In genomic region chr16:10501865-10502264, GRCm38 (mm10) we compare ENCODE assay signal across 8 mouse cellular contexts. TPM values are rescaled to one million over a fixed set of nuclear protein-coding genes. Genes with fewer than 3 reads are reported as not detected.
DNase-seq lines count a peak whose midpoint lies in the region; ATAC-seq and TF ChIP-seq lines count a peak whose summit lies in the region.

No protein-coding gene starts in this region.

- no peak for DNase-seq in kidney, adult 9 months
- peak; percentile 77 for DNase-seq in adrenal gland, postnatal 14 days
- no peak for DNase-seq in T-cell, adult 2 months (ENCODE audit: low spot score)
- no peak for DNase-seq in left cerebral cortex, adult 2 months (ENCODE audit: extremely low spot score in 1 of 2, low spot score in 2 of 2)
- no peak for DNase-seq in left cerebral cortex, adult 11 months (ENCODE audit: low spot score)

- H3K27ac ChIP-seq in kidney, embryonic 15.5 days, result no peak overlapping the region
- no peak overlapping the region for H3K27ac ChIP-seq in left cerebral cortex, adult 2 months

- no peak overlapping the region for H3K4me2 ChIP-seq in kidney, embryonic 15.5 days

- H3K9ac ChIP-seq in kidney, embryonic 15.5 days, result no peak overlapping the region

- WGBS in kidney, embryonic 15.5 days, result 9% methylated on average over 8 of the region's 8 CpGs

- TF ChIP-seq CTCF in left cerebral cortex, adult 2 months (IDR thresholded peaks at IDR 0.05), result no peak

- H3K4me3 ChIP-seq in kidney, embryonic 15.5 days (replicated peaks), result no peak overlapping the region
- no peak overlapping the region for H3K4me3 ChIP-seq in left cerebral cortex, adult 2 months

- no peaks in the 10 kb centered on the region for H3K4me1 ChIP-seq in kidney, embryonic 15.5 days

- intact Hi-C loops in left cerebral cortex, adult 2 months (cut with DNase I), result no loop called here

- H3K36me3 ChIP-seq in kidney, embryonic 15.5 days, result no peaks in the 10 kb centered on the region

- H3K9me3 ChIP-seq in kidney, embryonic 15.5 days (replicated peaks), result no peaks in the 10 kb centered on the region

- ATAC-seq in kidney, embryonic 15.5 days (replicated peaks; ENCODE audit: low FRiP score), result peak; percentile 64; the same call in 1 of the 2 replicates
- ATAC-seq in granulocyte monocyte progenitor cell, adult 5-6 weeks (replicated peaks; ENCODE audit: poor library complexity, severe bottlenecking), result peak; percentile 74
- peak; percentile 50; the same call in 1 of the 2 replicates for ATAC-seq in megakaryocyte-erythroid progenitor cell, adult 5-6 weeks (replicated peaks; ENCODE audit: low FRiP score, low TSS enrichment, poor library complexity, severe bottlenecking)

- peaks cover 2% of the 10 kb centered on the region; the same call in 1 of the 2 replicates for H3K27me3 ChIP-seq in kidney, embryonic 15.5 days

RNA-seq across cellular contexts. Expression of gene Ciita, which starts 22.0 kb away (rescaled TPM):
- 0.49 and 1.0 TPM in 2 replicates for polyA plus RNA-seq in kidney, embryonic 15.5 days (2015; fragmentation: Nextera tagmentation; extraction: Ambion mirVana)
- 1.2 and 8.1 TPM in 2 replicates for total RNA-seq in adrenal gland, postnatal 14 days (2021)
- 2.3 TPM in 1 of 2 replicates, not detected in the other for total RNA-seq in granulocyte monocyte progenitor cell, adult 5-6 weeks (2014; fragmentation: Nextera tagmentation)
- total RNA-seq in granulocyte monocyte progenitor cell, adult 5-6 weeks (2017), result 0.09 and 0.52 TPM in 2 replicates
- 1.8 TPM in 1 of 2 replicates, not detected in the other for total RNA-seq in megakaryocyte-erythroid progenitor cell, adult 5-6 weeks (2014; fragmentation: Nextera tagmentation)
- 0.70 and 1.3 TPM in 2 replicates for total RNA-seq in megakaryocyte-erythroid progenitor cell, adult 5-6 weeks (2017)
- under 1 TPM in 1 of 2 experiments, not detected in 1; 0.18 TPM for total RNA-seq in left cerebral cortex, adult 2 months (2021)

RNA-seq across cellular contexts. Expression of gene Dexi, which starts 41.0 kb away (rescaled TPM):
- 18.4 and 18.5 TPM in 2 replicates for polyA plus RNA-seq in kidney, embryonic 15.5 days (2015; fragmentation: Nextera tagmentation; extraction: Ambion mirVana)
- 16.7 and 17.4 TPM in 2 replicates for total RNA-seq in adrenal gland, postnatal 14 days (2021)
- total RNA-seq in granulocyte monocyte progenitor cell, adult 5-6 weeks (2014; fragmentation: Nextera tagmentation), result 4.9 and 7.5 TPM in 2 replicates
- total RNA-seq in granulocyte monocyte progenitor cell, adult 5-6 weeks (2017), result 3.1 and 7.5 TPM in 2 replicates
- total RNA-seq in megakaryocyte-erythroid progenitor cell, adult 5-6 weeks (2014; fragmentation: Nextera tagmentation), result 12.5 and 13.2 TPM in 2 replicates
- total RNA-seq in megakaryocyte-erythroid progenitor cell, adult 5-6 weeks (2017), result 1.8 and 3.2 TPM in 2 replicates
- 10 to 100 TPM; 68.7 to 72.3 TPM for total RNA-seq in left cerebral cortex, adult 2 months (2021)

RNA-seq across cellular contexts. Expression of gene Clec16a, which starts 43.3 kb away (rescaled TPM):
- 34.7 and 35.0 TPM in 2 replicates for polyA plus RNA-seq in kidney, embryonic 15.5 days (2015; fragmentation: Nextera tagmentation; extraction: Ambion mirVana)
- 37.0 and 42.8 TPM in 2 replicates for total RNA-seq in adrenal gland, postnatal 14 days (2021)
- total RNA-seq in granulocyte monocyte progenitor cell, adult 5-6 weeks (2014; fragmentation: Nextera tagmentation), result 14.3 and 17.9 TPM in 2 replicates
- 15.2 and 19.6 TPM in 2 replicates for total RNA-seq in granulocyte monocyte progenitor cell, adult 5-6 weeks (2017)
- total RNA-seq in megakaryocyte-erythroid progenitor cell, adult 5-6 weeks (2014; fragmentation: Nextera tagmentation), result 13.2 and 20.9 TPM in 2 replicates
- total RNA-seq in megakaryocyte-erythroid progenitor cell, adult 5-6 weeks (2017), result 6.3 and 13.6 TPM in 2 replicates
- 100 to 1,000 TPM; 105 to 106 TPM for total RNA-seq in left cerebral cortex, adult 2 months (2021)

RNA-seq across cellular contexts. Expression of gene Tvp23a, which starts 54.7 kb away (rescaled TPM):
- polyA plus RNA-seq in kidney, embryonic 15.5 days (2015; fragmentation: Nextera tagmentation; extraction: Ambion mirVana), result 12.7 and 15.8 TPM in 2 replicates
- total RNA-seq in adrenal gland, postnatal 14 days (2021), result 1.6 and 2.3 TPM in 2 replicates
- not detected in 2 replicates for total RNA-seq in granulocyte monocyte progenitor cell, adult 5-6 weeks (2014; fragmentation: Nextera tagmentation)
- total RNA-seq in granulocyte monocyte progenitor cell, adult 5-6 weeks (2017), result not detected in 2 replicates
- total RNA-seq in megakaryocyte-erythroid progenitor cell, adult 5-6 weeks (2014; fragmentation: Nextera tagmentation), result not detected in 2 replicates
- 0.30 TPM in 1 of 2 replicates, not detected in the other for total RNA-seq in megakaryocyte-erythroid progenitor cell, adult 5-6 weeks (2017)
- total RNA-seq in left cerebral cortex, adult 2 months (2021), result 10 to 100 TPM; 27.2 to 27.3 TPM
